Mouse (Mus musculus) liver, postnatal 0 days (tissue): ENCODE measurements at regions not wholly inside any gene's neighbourhood (a gene's known extent, or its start where the extent isn't known, plus 50 kb on each side); places are given as distances from the start of the nearest gene placed in this dataset.

Experiments used
- CTCF ChIP-seq: sonication (generic); IDR thresholded peaks from 2 replicates; pipeline ENCODE4 v1.5.1; 2016; ENCODE audit warnings: antibody characterized with exemption, low read depth
- EP300 ChIP-seq: IDR thresholded peaks from 2 replicates; pipeline ENCODE4 v1.6.1; 2016; ENCODE audit warnings: antibody characterized with exemption, low read depth, mild to moderate bottlenecking

DNA sequence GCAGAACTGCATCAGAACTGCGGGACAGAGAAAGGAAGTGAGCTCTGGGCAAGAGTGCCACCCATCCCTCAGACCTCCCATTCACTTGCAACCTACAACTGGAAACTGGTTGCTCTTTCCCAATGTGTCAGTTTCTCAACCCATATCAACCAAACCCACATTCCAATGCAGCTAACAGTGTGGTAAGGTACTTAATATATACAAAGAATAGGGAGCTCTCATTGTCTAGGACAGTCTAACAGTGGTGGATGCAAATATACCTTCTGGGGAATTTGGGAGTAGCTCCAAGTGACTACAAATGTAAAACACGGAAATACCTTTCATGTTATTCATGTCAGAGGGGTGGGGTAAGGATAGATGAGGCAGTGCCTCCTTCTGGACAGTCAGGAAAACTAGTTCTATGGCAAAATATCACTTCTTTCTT, 171.0 kb upstream of the Smim15 start:
- TF ChIP-seq CTCF (peak; percentile 37), EP300 (no peak)
